Mouse (Mus musculus): ENCODE data around the gene Reg1.
"Not testable (repeated sequence)": the region's sequence is repeated elsewhere in the genome, so short reads cannot be mapped to it uniquely, and the experiment has no call there.

DNA sequence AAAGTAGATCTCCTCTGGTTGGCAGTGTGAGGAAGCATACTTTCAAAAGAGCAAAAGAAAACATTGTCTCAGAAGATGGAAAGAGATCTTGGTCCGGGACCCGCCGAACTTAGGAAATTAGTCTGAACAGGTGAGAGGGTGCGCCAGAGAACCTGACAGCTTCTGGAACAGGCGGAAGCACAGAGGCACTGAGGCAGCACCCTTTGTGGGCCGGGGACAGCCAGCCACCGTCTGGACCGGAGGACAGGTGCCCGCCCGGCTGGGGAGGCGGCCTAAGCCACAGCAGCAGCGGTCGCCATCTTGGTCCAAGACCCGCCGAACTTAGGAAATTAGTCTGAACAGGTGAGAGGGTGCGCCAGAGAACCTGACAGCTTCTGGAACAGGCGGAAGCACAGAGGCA is 27.2 kb upstream of the Reg1 start, which contains the start of gene Reg2:
- TF ChIP-seq CTCF (IDR thresholded peaks at IDR 0.05; ENCODE audit: extremely low read depth, insufficient read length, insufficient replicate concordance, low read depth, low read length); POLR2A (IDR thresholded peaks at IDR 0.05; ENCODE audit: low read depth, low read length): not testable (repeated sequence)
